Mouse (Mus musculus): ENCODE data around the gene Runx2. TPM values are rescaled to one million over a fixed set of nuclear protein-coding genes. Genes with fewer than 3 reads are reported as not detected.

Runx2 gene
- total and polyA plus RNA-seq, 3 experiments = not detected

DNA sequence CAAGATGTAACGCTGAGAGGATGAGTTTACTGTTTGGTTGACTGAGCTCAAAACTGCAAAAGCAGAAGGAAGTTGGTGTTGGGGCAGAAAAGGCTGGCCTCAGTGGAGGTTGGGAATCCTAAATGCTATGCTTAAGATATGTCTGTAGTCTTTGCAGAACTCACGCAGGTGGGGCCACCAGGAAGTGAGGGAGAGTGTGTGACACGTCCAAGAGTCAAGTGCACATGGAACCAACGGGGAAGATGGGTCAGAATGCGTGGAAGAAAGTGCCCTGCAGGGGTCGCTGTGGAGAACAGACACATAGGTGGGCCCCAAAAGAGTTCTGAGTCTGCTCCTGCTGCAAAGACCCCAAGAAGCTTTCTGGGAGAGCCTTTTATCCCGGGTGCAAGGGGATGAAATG lies 141.8 kb downstream of the Runx2 start:
- peak overlapping the region; percentile 18 to 34; a peak in 3 of 4 replicates for H3K4me3 ChIP-seq (ENCODE audit: control insufficient read depth in 1 of 2, insufficient read depth in 1 of 2, low read depth in 2 of 2, low read length in 2 of 2)
- H3K9me3 ChIP-seq (replicated peaks; ENCODE audit: insufficient read depth, low read length) = no peaks in the 10 kb centered on the region
- TF ChIP-seq CTCF (IDR thresholded peaks at IDR 0.05 in 2 of 3, conservative IDR thresholded peaks at IDR 0.05 in 1 of 3; ENCODE audit: control insufficient read depth in 1 of 3, insufficient read depth in 1 of 3, low read depth in 2 of 3, low read length in 3 of 3, poor library complexity in 1 of 3, severe bottlenecking in 1 of 3) = peak; percentile 52 to 67 (median 58)
- no peak for TF ChIP-seq BHLHE40 (IDR thresholded peaks at IDR 0.05; ENCODE audit: borderline replicate concordance, low read depth, low read length)
- 0 out of 2 replicates have a peak, but pooled peaks have one; percentile 20 for TF ChIP-seq SMC3 (IDR thresholded peaks at IDR 0.05; ENCODE audit: low read depth, low read length)
- no peak for TF ChIP-seq ETS1 (IDR thresholded peaks at IDR 0.05; ENCODE audit: low read depth, low read length)
- peak; percentile 65 for DNase-seq (ENCODE audit: low read depth, low spot score)
- H3K27me3 ChIP-seq (ENCODE audit: control insufficient read depth in 1 of 2, insufficient read depth in 2 of 2, low read length in 2 of 2) = no peaks in the 10 kb centered on the region
- H3K9ac ChIP-seq (ENCODE audit: control insufficient read depth, low read depth, low read length, poor library complexity, severe bottlenecking) = no peak overlapping the region
- H3K79me2 ChIP-seq (ENCODE audit: control insufficient read depth, insufficient read depth, low read length, poor library complexity) = no peaks in the 10 kb centered on the region
- peaks cover 4 to 16% of the 10 kb centered on the region in 2 experiments for H3K4me1 ChIP-seq (ENCODE audit: control insufficient read depth in 1 of 2, insufficient read depth in 2 of 2, low read length in 2 of 2)
- no peak overlapping the region for H3K27ac ChIP-seq (ENCODE audit: control insufficient read depth, low read depth, low read length)
- H3K36me3 ChIP-seq (ENCODE audit: control insufficient read depth in 1 of 2, insufficient read depth in 2 of 2, low read length in 2 of 2) = peaks cover 0 to 3% of the 10 kb centered on the region in 2 experiments; a peak in 2 of 4 replicates

GRCm38 (mm10) chr17:44671946-44672692 lies 142.5 kb downstream of the Runx2 start:
- Histone ChIP-seq H3K4me1 (ENCODE audit: control insufficient read depth in 1 of 2, insufficient read depth in 2 of 2, low read length in 2 of 2) (peaks cover 4 to 16% of the 10 kb centered on the region in 2 experiments), H3K79me2 (ENCODE audit: control insufficient read depth, insufficient read depth, low read length, poor library complexity) (no peaks in the 10 kb centered on the region), H3K9ac (ENCODE audit: control insufficient read depth, low read depth, low read length, poor library complexity, severe bottlenecking) (no peak overlapping the region), H3K27ac (ENCODE audit: control insufficient read depth, low read depth, low read length) (no peak overlapping the region), H3K9me3 (replicated peaks; ENCODE audit: insufficient read depth, low read length) (no peaks in the 10 kb centered on the region), H3K36me3 (ENCODE audit: control insufficient read depth in 1 of 2, insufficient read depth in 2 of 2, low read length in 2 of 2) (peaks cover 0 to 3% of the 10 kb centered on the region in 2 experiments; a peak in 2 of 4 replicates), H3K4me3 (ENCODE audit: control insufficient read depth in 1 of 2, insufficient read depth in 1 of 2, low read depth in 2 of 2, low read length in 2 of 2) (peak overlapping the region; percentile 18 to 34; a peak in 2 of 4 replicates), H3K27me3 (ENCODE audit: control insufficient read depth in 1 of 2, insufficient read depth in 2 of 2, low read length in 2 of 2) (no peaks in the 10 kb centered on the region)
- peak; percentile 78 for DNase-seq (ENCODE audit: low read depth, low spot score)
- 0 out of 2 replicates have a peak, but pooled peaks have one; percentile 25 for TF ChIP-seq SIN3A (IDR thresholded peaks at IDR 0.05; ENCODE audit: low read length)
- TF ChIP-seq TCF12 (IDR thresholded peaks at IDR 0.05; ENCODE audit: low read depth, low read length) = peak; percentile 89
- TF ChIP-seq ETS1 (IDR thresholded peaks at IDR 0.05; ENCODE audit: low read depth, low read length) = peak; percentile 68
- peak; percentile 85 for TF ChIP-seq TAL1 (IDR thresholded peaks at IDR 0.05; ENCODE audit: low read length)
- TF ChIP-seq ZC3H11A (IDR thresholded peaks at IDR 0.05; ENCODE audit: low read depth, low read length) = no peak
- TF ChIP-seq POLR2AphosphoS5 (IDR thresholded peaks at IDR 0.05; ENCODE audit: borderline replicate concordance, low read depth, low read length) = no peak
- peak; percentile 87 to 89 for TF ChIP-seq EP300 (IDR thresholded peaks at IDR 0.05; ENCODE audit: low read depth in 1 of 2, low read length in 2 of 2)
- TF ChIP-seq NRF1 (IDR thresholded peaks at IDR 0.05; ENCODE audit: insufficient read depth, low read depth, low read length, poor library complexity, severe bottlenecking) = no peak
- TF ChIP-seq USF1 (IDR thresholded peaks at IDR 0.05; ENCODE audit: low read depth, low read length) = no peak
- TF ChIP-seq E2F4 (IDR thresholded peaks at IDR 0.05; ENCODE audit: borderline replicate concordance, low read depth, low read length) = no peak
- peak; percentile 73 for TF ChIP-seq RCOR1 (IDR thresholded peaks at IDR 0.05; ENCODE audit: low read depth, low read length)
- peak; percentile 47 for TF ChIP-seq MYB (IDR thresholded peaks at IDR 0.05; ENCODE audit: low read depth, low read length)
- TF ChIP-seq GATA1 (IDR thresholded peaks at IDR 0.05; ENCODE audit: low read depth, low read length) = peak; percentile 88
- no peak for TF ChIP-seq MAX (IDR thresholded peaks at IDR 0.05; ENCODE audit: low read length)
- TF ChIP-seq CHD2 (IDR thresholded peaks at IDR 0.05; ENCODE audit: low read length) = no peak
